In the genomic region with DNA sequence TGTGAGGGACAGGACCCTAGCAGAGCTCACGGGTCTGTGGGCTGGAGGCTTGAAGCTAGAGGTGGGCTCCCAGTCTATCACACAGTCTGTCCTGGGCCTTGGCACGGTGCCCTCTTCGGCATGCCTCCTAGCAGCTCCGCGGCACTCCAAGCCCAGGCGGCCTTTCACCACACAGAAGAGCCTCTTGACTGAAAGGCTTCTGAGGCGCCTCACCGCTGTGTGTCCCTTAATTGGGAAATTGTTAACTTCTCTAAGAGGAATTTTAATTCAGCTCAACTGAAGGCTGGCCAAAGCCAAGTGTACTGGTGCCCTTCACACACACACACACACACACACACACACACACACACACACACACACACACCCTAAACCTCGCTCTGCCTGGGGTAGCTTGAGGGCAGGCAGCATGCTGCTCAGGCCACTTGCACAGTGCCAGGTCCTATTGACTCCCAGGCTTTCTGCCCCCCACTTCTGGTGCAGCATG, we compare ENCODE assay signal across 9 mouse cellular contexts. TPM values are rescaled to one million over a fixed set of nuclear protein-coding genes. Genes with fewer than 3 reads are reported as not detected.
A peak's percentile ranks its signal among the peaks of the same experiment; 100 is the strongest.
DNase-seq lines count a peak whose midpoint lies in the region; ATAC-seq and TF ChIP-seq lines count a peak whose summit lies in the region.
"Had no signal": no experiment of that assay in that cellular context is flagged by ENCODE, and none has a peak within 500 bp of the region (broad histone marks: within the 10 kb centered on the region; RNA-seq: fewer than 3 reads in every experiment).

No protein-coding gene starts in this region.

- H3K4me2 ChIP-seq in hindbrain, embryonic 15.5 days, result no peak overlapping the region
- no peak overlapping the region for H3K4me2 ChIP-seq in midbrain, embryonic 14.5 days (ENCODE audit: low read length)
- no peak overlapping the region for H3K4me2 ChIP-seq in stomach, postnatal 0 days (replicated peaks; ENCODE audit: low read depth)

- no peak overlapping the region for H3K27ac ChIP-seq in hindbrain, embryonic 15.5 days (replicated peaks)
- H3K27ac ChIP-seq in midbrain, embryonic 14.5 days (replicated peaks; ENCODE audit: low read depth, low read length), result no peak overlapping the region
- no peak overlapping the region for H3K27ac ChIP-seq in stomach, postnatal 0 days (replicated peaks)

- WGBS in hindbrain, embryonic 15.5 days, result 44% methylated on average over 9 of the region's 9 CpGs
- 64% methylated on average over 9 of the region's 9 CpGs for WGBS in midbrain, embryonic 14.5 days
- 64% methylated on average over 9 of the region's 9 CpGs for WGBS in stomach, postnatal 0 days

- no peaks in the 10 kb centered on the region for H3K36me3 ChIP-seq in hindbrain, embryonic 15.5 days
- no peaks in the 10 kb centered on the region for H3K36me3 ChIP-seq in midbrain, embryonic 14.5 days (ENCODE audit: control insufficient read depth, insufficient read depth, low read length)
- H3K36me3 ChIP-seq in stomach, postnatal 0 days (ENCODE audit: control insufficient read depth, insufficient read depth, low read length), result no peaks in the 10 kb centered on the region

- intact Hi-C loops in left cerebral cortex, postnatal 14 days (cut with DNase I), result no loop called here
- intact Hi-C loops in left cerebral cortex, postnatal 36 days (cut with DNase I), result no loop called here

- TF ChIP-seq EP300 in stomach, postnatal 0 days (optimal IDR thresholded peaks at IDR 0.05), result no peak

- peak; percentile 31 for DNase-seq in adrenal gland, postnatal 14 days
- DNase-seq in adrenal gland, adult 8-10 months, result no peak
- DNase-seq in left cerebral cortex, postnatal 14 days (ENCODE audit: low spot score in 2 of 2), result peak; percentile 38 to 41
- DNase-seq in left cerebral cortex, postnatal 36 days (ENCODE audit: low spot score in 2 of 2), result no peak
- DNase-seq in midbrain, embryonic 14.5 days, result peak; percentile 73
- DNase-seq in yolk sac, embryonic 10.5 days (ENCODE audit: low spot score), result no peak
- DNase-seq in stomach, postnatal 0 days (ENCODE audit: low spot score), result no peak

- peaks cover 8% of the 10 kb centered on the region; the same call in 1 of the 2 replicates for H3K27me3 ChIP-seq in hindbrain, embryonic 15.5 days
- H3K27me3 ChIP-seq in midbrain, embryonic 14.5 days (ENCODE audit: control insufficient read depth, insufficient read depth, low read length), result 0 out of 2 replicates have a peak, but pooled peaks cover 4% of the 10 kb centered on the region
- H3K27me3 ChIP-seq in stomach, postnatal 0 days (ENCODE audit: control insufficient read depth, insufficient read depth, low read length), result no peaks in the 10 kb centered on the region

- no peak for TF ChIP-seq CTCF in stomach, postnatal 0 days (IDR thresholded peaks at IDR 0.05; ENCODE audit: low read depth)

- peak; percentile 70 for ATAC-seq in hindbrain, embryonic 15.5 days (ENCODE audit: low FRiP score, low read depth)
- ATAC-seq in midbrain, embryonic 14.5 days (ENCODE audit: low FRiP score, low TSS enrichment), result peak; percentile 37
- no peak for ATAC-seq in stomach, postnatal 0 days (ENCODE audit: low FRiP score, low TSS enrichment)

- H3K4me1 ChIP-seq in hindbrain, embryonic 15.5 days (replicated peaks), result peaks cover 10% of the 10 kb centered on the region
- peaks cover 6% of the 10 kb centered on the region; the same call in 1 of the 2 replicates for H3K4me1 ChIP-seq in midbrain, embryonic 14.5 days (ENCODE audit: control insufficient read depth, insufficient read depth, low read length)
- no peaks in the 10 kb centered on the region for H3K4me1 ChIP-seq in stomach, postnatal 0 days (replicated peaks; ENCODE audit: control insufficient read depth, insufficient read depth)

- no peaks in the 10 kb centered on the region for H3K9me3 ChIP-seq in hindbrain, embryonic 15.5 days
- H3K9me3 ChIP-seq in midbrain, embryonic 14.5 days (ENCODE audit: control insufficient read depth, low read length), result no peaks in the 10 kb centered on the region
- no peaks in the 10 kb centered on the region for H3K9me3 ChIP-seq in stomach, postnatal 0 days (ENCODE audit: control insufficient read depth, low read length)

- no peak overlapping the region for H3K4me3 ChIP-seq in hindbrain, embryonic 15.5 days
- H3K4me3 ChIP-seq in midbrain, embryonic 14.5 days (replicated peaks; ENCODE audit: low read depth, low read length), result no peak overlapping the region
- H3K4me3 ChIP-seq in stomach, postnatal 0 days (ENCODE audit: low read depth, low read length), result no peak overlapping the region
- H3K4me3 ChIP-seq: myocyte had no signal

- no peak overlapping the region for H3K9ac ChIP-seq in hindbrain, embryonic 15.5 days
- H3K9ac ChIP-seq in midbrain, embryonic 14.5 days (replicated peaks; ENCODE audit: low read length), result no peak overlapping the region
- no peak overlapping the region for H3K9ac ChIP-seq in stomach, postnatal 0 days (ENCODE audit: low read length)

RNA-seq across cellular contexts. Expression of a gene that starts 28.6 kb away (rescaled TPM):
- total RNA-seq in adrenal gland, postnatal 14 days (2021), result 1.4 and 3.0 TPM in 2 replicates
- 1 to 10 TPM; 1.2 to 2.3 (median 1.8) TPM for total RNA-seq in adrenal gland, adult 8-10 months (2022)
- total RNA-seq in left cerebral cortex, postnatal 14 days (2021), result 100 to 1,000 TPM; 490 to 503 TPM
- total RNA-seq in left cerebral cortex, postnatal 36 days (2021), result 100 to 1,000 TPM; 455 to 509 TPM
- polyA plus RNA-seq in hindbrain, embryonic 15.5 days (2015; fragmentation: Nextera tagmentation; extraction: Ambion mirVana), result 71.8 and 93.4 TPM in 2 replicates
- polyA plus RNA-seq in midbrain, embryonic 14.5 days (2014; fragmentation: Nextera tagmentation; extraction: Ambion mirVana), result 49.4 and 72.2 TPM in 2 replicates
- polyA plus RNA-seq in stomach, postnatal 0 days (2015; fragmentation: Nextera tagmentation; extraction: Ambion mirVana), result 0.99 and 1.2 TPM in 2 replicates

Comparison
In these comparisons a context has a peak if more than half of its experiments do, and no peak if none do; other contexts are left out.
1. DNase-seq: peak in adrenal gland, postnatal 14 days (single experiment), left cerebral cortex, postnatal 14 days (2 of 2) and midbrain, embryonic 14.5 days (single experiment); none in adrenal gland, adult 8-10 months (single experiment), left cerebral cortex, postnatal 36 days (0 of 2), yolk sac, embryonic 10.5 days (single experiment) and stomach, postnatal 0 days (single experiment).
2. RNA of a gene that starts 28.6 kb away (total RNA-seq): 455 to 509 TPM in left cerebral cortex, postnatal 36 days and 490 to 503 TPM in left cerebral cortex, postnatal 14 days; 1.2 to 2.3 TPM in adrenal gland, adult 8-10 months and 1.4 to 3.0 TPM in adrenal gland, postnatal 14 days; every median in the first group is over 100 times any median in the second.